Mouse (Mus musculus) c-Kit-positive CD71-positive TER-119-positive erythroid progenitor cells, embryonic 14.5 days (primary cell): ENCODE measurements at regions not wholly inside any gene's neighbourhood (a gene's known extent, or its start where the extent isn't known, plus 50 kb on each side); places are given as distances from the start of the nearest gene placed in this dataset.

Source experiments
- DNase-seq: peaks from one replicate; pipeline ENCODE4 v3.0.0-alpha.2; 2013; ENCODE audit warnings: low spot score

DNA sequence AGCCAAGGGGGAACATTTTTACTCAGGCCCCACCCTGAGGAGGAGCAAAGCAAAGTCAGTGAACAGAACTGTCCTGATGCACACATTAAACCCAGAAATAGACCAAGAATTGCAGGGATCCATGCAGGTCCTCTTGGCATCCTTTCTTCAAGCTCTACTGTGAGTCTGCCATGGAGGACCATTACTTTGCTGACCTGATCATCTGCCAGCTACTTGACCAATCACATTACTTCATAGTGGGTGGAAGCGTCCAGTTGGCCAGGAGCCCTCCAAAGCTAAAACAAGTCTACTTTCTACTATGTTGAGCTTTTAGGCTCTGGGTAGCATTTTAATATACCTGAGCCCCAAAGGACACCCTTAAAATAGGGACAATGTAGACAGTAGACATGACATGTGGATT, 98.6 kb upstream of the Lgalsl start:
- DNase-seq, result no peak

GRCm38 (mm10) chr11:20930045-20930444, 99.2 kb upstream of the Lgalsl start:
- DNase-seq, result no peak

DNA sequence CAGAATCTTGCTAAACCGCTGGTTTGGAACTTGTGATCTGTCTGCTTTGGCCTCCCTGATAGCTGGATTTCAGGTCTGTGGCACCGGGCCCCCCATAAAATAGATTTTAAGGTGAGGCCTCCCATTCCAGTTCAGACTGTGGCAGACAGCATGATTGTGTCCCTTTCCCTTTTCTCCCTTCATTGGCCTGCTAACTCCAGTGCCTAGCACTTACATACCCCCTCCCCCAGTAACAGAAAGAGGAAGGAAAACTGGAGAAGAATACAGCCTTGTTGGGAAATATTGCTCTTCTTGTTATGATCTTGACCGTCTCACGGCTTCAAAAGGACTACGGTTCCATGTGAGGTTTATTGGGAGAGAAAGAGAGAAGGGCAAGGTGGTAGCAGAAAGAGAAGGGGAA, 99.7 kb upstream of the Lgalsl start:
- DNase-seq, result no peak

- no peak for DNase-seq
These were observed 103.6 kb upstream of the Lgalsl start for GRCm38 (mm10) chr11:20934191-20935062.

GRCm38 (mm10) chr11:20935063-20935370, 104.2 kb upstream of the Lgalsl start:
- no peak for DNase-seq

- no peak for DNase-seq
These were observed 105.1 kb upstream of the Lgalsl start for GRCm38 (mm10) chr11:20935910-20936309.

DNA sequence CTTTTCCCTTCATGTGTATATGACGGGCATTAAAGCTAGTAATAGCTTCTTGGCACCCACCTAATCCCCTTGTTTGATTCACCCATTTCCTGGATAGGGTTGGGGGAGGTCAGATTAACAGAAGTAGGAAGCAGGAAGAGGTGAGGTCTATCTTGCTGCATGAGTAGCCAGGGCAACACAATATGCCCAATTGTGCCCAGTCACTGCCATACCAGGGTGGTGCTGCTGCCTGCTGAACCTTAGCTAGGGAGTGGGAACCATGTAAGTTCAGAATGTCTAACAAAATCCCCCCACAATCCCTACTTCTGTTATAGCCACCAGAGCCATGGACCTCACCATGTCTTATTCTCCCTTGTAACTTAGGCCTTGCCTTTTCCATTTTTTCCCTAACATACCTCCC, 106.1 kb upstream of the Lgalsl start:
- DNase-seq, result no peak

GRCm38 (mm10) chr11:20937942-20938341, 107.1 kb upstream of the Lgalsl start:
- DNase-seq, result no peak

DNA sequence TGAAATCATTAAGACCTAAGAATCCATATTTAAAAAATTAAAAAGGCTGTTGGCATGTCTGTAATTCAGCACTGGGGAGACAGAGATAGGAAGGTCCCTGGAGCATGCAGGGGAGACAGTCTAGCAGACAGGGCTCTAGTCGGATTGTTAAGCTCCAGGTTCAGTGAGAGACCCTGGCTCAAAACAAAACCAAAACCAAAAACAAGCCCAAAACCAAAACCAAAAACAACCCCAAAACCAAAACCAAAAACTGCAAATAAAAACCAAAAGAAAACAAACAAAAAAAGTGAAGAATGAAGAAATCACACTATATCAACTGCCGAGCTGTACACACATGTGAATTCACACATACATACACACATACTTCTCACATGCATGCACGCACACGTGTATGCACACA, 108.8 kb upstream of the Lgalsl start:
- DNase-seq, result no peak

DNA sequence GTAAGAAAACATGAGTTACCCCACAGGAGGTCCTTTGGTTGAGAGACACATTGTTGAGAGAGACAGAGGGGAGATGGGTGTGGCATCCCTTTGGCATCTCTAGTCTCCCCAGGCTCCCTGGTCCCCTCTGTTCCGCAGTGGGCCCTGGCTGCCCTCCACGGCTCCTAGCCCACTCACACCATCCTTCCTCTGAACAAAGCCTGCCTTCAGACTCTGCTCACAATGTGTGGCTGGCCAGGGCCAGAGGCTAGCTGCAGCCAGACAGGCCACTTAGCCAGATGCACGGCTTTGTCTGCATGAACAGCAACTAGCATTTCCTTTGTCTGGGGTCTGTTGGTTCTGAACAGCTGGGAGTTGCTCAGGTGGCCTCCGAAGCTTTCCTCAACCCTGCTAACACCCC, 110.7 kb upstream of the Lgalsl start:
- no peak for DNase-seq

DNA sequence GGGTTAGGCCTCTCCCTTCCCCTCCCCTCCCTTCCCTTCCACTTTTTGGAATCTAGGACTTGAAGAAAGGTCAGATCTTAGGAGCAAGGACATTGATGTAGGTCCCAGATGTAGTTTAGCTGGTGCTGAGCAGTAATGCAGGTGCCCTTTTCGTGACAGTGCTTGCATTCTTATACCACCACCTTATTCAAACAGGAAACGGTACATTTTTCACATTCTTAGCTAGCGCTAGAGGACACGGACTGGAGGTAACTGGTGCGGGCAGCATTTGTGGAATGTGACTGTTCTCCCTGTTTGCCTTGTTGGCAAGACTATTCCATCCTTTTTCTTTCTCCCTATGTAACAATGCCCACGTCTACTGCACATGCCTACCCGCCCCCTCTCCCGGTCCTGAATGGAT, 124.7 kb upstream of the Lgalsl start:
- no peak for DNase-seq

DNA sequence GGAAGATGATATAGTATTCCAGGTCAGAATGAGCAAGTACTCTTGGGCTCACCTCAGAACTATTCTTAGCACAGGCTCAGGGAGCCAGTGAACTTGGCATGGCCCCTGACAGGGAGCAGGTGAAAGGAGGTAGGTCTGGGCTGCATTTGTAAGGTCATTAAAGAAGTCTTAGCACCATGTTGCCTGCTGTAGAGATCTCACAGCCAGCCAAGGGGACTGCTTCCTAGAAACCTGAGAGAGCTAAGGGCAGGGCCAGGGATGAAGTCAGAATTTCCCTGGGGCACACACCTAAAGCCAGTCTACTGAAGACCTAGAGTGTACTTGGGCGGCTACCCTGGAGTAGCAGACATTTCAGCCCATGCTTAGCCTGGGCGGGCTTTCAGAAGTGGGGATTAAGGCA, 126.9 kb upstream of the Lgalsl start:
- no peak for DNase-seq

DNA sequence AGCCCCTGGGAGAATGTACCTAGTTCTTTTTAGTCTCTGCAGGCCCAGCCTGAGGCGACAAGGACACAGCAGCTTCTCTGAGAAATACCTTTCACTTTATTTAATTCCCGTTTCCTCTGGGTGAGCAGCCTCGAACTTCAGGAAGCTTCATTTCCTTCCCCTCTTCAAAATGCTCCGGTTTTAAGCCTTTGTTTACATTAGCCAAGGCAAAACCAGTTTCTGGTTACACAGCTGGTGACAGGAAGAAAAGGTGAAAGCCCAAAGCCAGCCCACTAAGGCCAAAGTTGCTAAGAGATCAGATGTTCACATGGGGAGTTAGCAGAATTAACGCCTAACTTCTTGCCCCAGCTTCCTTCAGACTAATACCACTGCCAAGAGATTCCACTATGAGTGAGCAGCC, 127.4 kb upstream of the Lgalsl start:
- DNase-seq, result no peak

DNA sequence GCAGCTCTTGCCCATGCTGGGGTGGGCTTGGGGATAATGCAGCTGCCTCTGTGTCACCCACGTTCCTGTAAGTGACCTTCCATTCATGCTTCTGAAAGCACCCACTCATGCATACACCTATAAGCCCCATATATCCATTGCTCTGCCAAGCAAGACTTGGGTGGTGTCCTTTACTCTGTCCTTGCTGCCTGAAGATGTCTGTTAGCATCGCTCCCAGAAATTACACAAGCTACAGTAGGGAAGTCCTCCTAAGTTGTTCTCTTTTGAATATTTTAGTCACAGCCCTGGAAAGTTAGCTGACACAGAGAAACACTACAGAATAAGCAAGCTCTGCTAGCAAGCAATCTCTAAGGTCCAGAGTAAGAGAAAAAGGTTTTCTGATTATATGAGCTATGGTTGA, 129.2 kb upstream of the Lgalsl start:
- no peak for DNase-seq

GRCm38 (mm10) chr11:20960750-20961149, 129.9 kb upstream of the Lgalsl start:
- DNase-seq, result no peak

- DNase-seq, result no peak
These were observed 129.5 kb upstream of the Peli1 start for GRCm38 (mm10) chr11:20961626-20962025.

- no peak for DNase-seq
These were observed 125.4 kb upstream of the Peli1 start for GRCm38 (mm10) chr11:20965575-20966239.

- no peak for DNase-seq
These were observed 123.6 kb upstream of the Peli1 start for GRCm38 (mm10) chr11:20967321-20967984.

GRCm38 (mm10) chr11:20968341-20968740, 122.8 kb upstream of the Peli1 start:
- no peak for DNase-seq

DNA sequence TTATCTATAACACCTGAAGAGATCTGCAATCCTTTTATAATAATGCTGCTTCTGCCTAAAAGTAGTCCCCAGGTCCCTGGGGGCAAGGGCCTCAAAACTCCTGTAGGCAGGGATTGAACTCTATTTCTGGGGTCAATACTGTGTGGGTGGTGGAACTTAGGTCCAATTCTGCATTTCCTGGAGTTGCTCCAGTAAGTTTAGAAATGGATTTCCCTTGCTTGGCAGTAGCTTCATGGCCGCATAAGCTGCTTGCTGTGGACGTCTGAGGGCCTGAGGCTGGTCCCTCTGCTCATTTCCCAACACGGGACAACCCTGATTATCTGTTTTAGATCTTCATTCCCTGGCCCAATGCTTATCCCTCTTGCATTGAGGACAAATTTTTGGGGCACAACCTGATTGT, 118.0 kb upstream of the Peli1 start:
- DNase-seq, result no peak

GRCm38 (mm10) chr11:20981588-20981987, 109.5 kb upstream of the Peli1 start:
- no peak for DNase-seq

GRCm38 (mm10) chr11:20982010-20982409, 109.1 kb upstream of the Peli1 start:
- no peak for DNase-seq

- DNase-seq, result no peak
These were observed 108.6 kb upstream of the Peli1 start for GRCm38 (mm10) chr11:20982500-20982899.
